Mouse (Mus musculus) limb, embryonic 13.5 days (tissue): ENCODE measurements at regions not wholly inside any gene's neighbourhood (a gene's known extent, or its start where the extent isn't known, plus 50 kb on each side); places are given as distances from the start of the nearest gene placed in this dataset.

Source experiments
- ATAC-seq: fragments of 200-750 bp; cut with Nextera tagmentation; 2 replicates; pipeline ENCODE4 v1.8.0; 2017; ENCODE audit warnings: low read depth, moderate number of reproducible peaks, moderate TSS enrichment; ENCODE audit not compliant: low FRiP score
- H3K27ac ChIP-seq: fragments of 300-500 bp; sonication (generic); 2 replicates; pipeline ENCODE4 v1.5.1; 2015; ENCODE audit warnings: inconsistent platforms, mild to moderate bottlenecking, moderate library complexity
- H3K27me3 ChIP-seq: fragments of 300-500 bp; sonication (generic); 2 replicates; pipeline ENCODE4 v1.6.1; 2015; ENCODE audit warnings: mild to moderate bottlenecking, inconsistent platforms
- H3K36me3 ChIP-seq: fragments of 300-500 bp; sonication (generic); 2 replicates; pipeline ENCODE4 v1.6.1; 2015; ENCODE audit warnings: inconsistent platforms, mild to moderate bottlenecking, moderate library complexity
- H3K4me1 ChIP-seq: fragments of 300-500 bp; sonication (generic); 2 replicates; pipeline ENCODE4 v1.6.1; 2015; ENCODE audit warnings: inconsistent platforms
- H3K4me2 ChIP-seq: fragments of 300-500 bp; sonication (generic); replicated peaks from 2 replicates; pipeline ENCODE4 v1.6.1; 2015; ENCODE audit warnings: inconsistent platforms, mild to moderate bottlenecking, moderate library complexity
- H3K4me3 ChIP-seq: fragments of 300-500 bp; sonication (generic); 2 replicates; pipeline ENCODE4 v1.5.1; 2015; ENCODE audit warnings: moderate library complexity, mild to moderate bottlenecking, inconsistent platforms
- H3K9ac ChIP-seq: fragments of 300-500 bp; sonication (generic); 2 replicates; pipeline ENCODE4 v1.6.1; 2015; ENCODE audit warnings: mild to moderate bottlenecking, inconsistent platforms
- H3K9me3 ChIP-seq: fragments of 300-500 bp; sonication (generic); 2 replicates; pipeline ENCODE4 v1.6.1; 2016; ENCODE audit warnings: inconsistent platforms
- WGBS: fragments of 180-500 bp; shearing (Covaris S2); methylation state at CpG from one replicate; pipeline ENCODE4 v1.1.7; 2015; 5-methylcytosine and 5-hydroxymethylcytosine counted together

GRCm38 (mm10) chr1:32858040-32858439, 310.9 kb upstream of the Gm5415 start:
- peaks cover 8% of the 10 kb centered on the region; the same call in 1 of the 2 replicates for H3K4me1 ChIP-seq
- no peak overlapping the region for H3K27ac ChIP-seq
- H3K4me3 ChIP-seq: no peak overlapping the region
- no peak overlapping the region for H3K4me2 ChIP-seq
- no peaks in the 10 kb centered on the region for H3K9me3 ChIP-seq
- 43% methylated on average over 1 of the region's 1 CpGs for WGBS
- H3K9ac ChIP-seq: no peak overlapping the region
- no peaks in the 10 kb centered on the region for H3K36me3 ChIP-seq
- ATAC-seq: peak; percentile 84; the same call in 1 of the 2 replicates
- H3K27me3 ChIP-seq: no peaks in the 10 kb centered on the region
